Mouse (Mus musculus) heart, postnatal 36 days (tissue): ENCODE data around the gene Pdzd2. TPM values are rescaled to one million over a fixed set of nuclear protein-coding genes. Genes with fewer than 3 reads are reported as not detected.

Source experiments
- DNase-seq, 2 experiments: peaks; one replicate each; pipeline ENCODE4 v3.0.0; 2021 to 2022
- intact Hi-C: fragments of 180-260 bp; cut with DNase I; formaldehyde crosslinking; loops from one replicate; pipeline ENCODE4 v1.15.1; 2025
- total RNA-seq, 2 experiments: library from RNA; stranded (reverse); gene quantifications; 2 replicates each; pipeline ENCODE4 v1.2.3; 2021

Pdzd2 gene
- total RNA-seq, 2 experiments from 2014 or later: 86.3 to 104 TPM

DNA sequence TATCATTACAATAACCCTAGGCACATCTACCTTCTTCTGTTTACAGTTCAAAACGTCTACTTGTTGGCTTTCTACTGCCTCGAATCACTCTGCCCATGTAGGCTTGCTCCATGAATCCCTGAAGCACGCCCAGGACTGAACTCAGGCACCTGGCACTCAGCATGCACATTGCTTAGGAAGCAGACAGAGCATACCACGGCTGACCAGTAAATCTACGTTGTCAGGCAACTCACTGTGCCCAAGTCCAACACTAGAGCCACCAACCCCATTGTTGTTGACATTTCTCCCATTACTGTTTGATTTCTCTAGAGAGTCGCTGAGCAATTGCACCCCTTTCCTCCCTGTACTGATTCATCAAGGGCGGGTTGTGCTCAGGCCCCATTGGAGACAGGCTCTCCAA lies 110.6 kb downstream of the Pdzd2 start:
- DNase-seq: no peak
- intact Hi-C loops: no loop called here

DNA sequence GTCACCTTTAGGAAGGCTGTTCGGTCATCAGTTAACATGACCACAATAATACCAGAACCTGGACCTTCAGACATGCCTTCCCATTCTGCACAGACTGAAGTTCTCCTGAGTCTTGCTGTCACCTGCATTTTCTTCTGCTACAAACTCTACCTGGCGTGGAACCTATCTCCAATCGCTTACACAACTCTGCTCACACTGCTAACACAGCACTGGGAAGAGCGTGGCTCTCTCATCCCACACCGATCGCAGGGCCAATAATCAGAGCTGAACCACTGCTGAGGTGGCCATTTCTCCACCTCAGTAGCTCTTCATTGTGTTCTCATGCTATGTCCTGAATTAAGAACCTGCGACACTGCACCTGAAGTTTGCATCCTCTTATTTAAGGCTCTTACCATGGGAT lies 111.3 kb downstream of the Pdzd2 start:
- intact Hi-C loops: no loop called here
- no peak for DNase-seq

DNA sequence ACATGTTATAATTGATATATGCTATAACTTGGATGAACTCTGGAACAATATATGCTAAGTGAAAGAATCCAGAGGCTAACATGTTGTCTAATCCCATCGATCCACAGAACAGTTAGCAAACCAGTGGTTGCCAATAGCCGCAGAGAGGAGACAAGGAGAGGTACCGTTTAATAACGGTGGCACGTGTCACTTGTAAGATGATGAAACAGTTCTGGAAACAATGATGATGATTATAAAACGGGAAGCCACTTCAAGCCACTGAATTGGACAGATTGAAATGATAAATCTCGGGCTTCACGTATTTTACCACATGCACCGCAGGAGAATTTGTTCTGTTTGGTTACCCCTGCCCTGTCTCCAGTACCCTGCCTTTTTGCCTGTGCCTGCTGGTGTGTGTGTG lies 112.8 kb downstream of the Pdzd2 start:
- intact Hi-C loops: no loop called here
- DNase-seq: no peak

DNA sequence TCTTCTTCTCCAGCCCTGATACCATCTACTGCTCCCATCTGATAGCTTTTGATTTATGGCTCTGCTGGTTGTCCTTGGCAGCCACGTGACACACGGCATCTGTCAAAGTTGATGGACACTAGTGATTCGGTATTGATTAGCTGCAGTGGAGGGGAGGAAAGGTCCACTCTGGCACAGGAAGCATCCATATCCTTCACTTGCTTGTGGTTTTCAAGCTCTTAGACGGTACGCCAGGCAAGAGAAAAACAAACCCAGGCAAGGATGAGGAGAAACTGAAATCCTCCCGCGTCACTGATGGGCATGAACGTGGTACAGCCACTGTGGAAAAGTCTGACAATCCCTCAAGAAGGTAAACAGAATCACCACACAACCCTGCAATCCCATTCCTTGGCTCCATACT lies 113.6 kb downstream of the Pdzd2 start:
- no peak for DNase-seq
- intact Hi-C loops: no loop called here

DNA sequence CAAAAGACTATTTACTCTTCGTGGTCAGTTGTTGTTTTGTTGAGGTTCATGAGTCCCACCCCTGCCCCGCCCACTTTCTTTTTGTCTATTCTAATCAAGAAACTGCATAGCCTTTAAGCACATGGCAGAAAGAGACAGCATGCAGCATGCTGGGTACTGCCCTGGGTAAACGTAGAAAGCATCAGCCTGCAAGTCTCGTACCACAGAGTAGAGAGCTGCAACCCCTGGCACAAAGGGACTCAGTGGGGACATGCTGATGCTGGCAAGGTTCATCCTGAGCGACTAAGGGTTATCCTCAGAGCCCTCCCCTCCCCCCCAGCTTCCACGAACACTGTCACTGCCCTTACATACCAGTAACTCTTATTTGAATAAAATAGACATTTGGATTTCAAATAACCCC lies 114.2 kb downstream of the Pdzd2 start:
- no peak for DNase-seq
- intact Hi-C loops: no loop called here

DNA sequence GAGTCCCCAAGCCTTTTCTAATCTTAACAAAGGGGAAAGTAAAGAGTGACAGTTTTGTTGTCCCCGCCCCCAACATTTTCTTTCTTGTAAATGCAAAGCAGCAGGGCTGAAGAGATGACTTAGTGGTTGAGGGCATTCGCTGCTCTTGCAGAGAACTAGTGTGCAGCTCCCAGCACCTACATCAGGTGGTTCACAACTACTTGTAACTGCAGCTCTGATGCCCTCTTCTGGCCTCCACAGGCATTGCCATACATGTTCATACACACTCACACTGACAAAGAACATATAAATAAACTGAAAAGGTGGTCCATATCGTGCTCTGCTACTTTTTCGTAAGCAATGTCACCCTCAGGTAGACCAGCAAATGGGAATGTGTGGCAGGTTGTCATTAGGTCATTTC lies 116.2 kb downstream of the Pdzd2 start:
- intact Hi-C loops: no loop called here
- DNase-seq: no peak

DNA sequence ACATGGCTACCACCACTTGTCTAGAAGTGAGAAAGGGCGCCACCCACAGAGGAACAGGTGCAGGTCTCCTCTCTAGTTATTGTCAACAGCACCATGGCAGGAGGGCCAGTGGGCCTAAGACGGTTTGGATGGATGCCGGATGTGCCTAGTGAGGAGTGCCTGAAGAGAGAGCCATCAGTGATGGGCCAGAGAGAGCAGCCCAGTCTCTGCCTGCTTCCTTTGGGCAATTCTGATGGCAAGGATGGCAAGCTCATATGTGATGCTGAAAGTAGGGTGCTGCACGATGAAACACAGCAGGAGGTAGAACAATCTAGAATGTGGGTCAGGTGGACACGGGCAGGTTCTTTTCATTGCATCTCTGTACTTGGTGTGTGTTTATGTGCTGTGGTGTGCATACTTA lies 117.0 kb downstream of the Pdzd2 start:
- no peak for DNase-seq
- intact Hi-C loops: no loop called here

DNA sequence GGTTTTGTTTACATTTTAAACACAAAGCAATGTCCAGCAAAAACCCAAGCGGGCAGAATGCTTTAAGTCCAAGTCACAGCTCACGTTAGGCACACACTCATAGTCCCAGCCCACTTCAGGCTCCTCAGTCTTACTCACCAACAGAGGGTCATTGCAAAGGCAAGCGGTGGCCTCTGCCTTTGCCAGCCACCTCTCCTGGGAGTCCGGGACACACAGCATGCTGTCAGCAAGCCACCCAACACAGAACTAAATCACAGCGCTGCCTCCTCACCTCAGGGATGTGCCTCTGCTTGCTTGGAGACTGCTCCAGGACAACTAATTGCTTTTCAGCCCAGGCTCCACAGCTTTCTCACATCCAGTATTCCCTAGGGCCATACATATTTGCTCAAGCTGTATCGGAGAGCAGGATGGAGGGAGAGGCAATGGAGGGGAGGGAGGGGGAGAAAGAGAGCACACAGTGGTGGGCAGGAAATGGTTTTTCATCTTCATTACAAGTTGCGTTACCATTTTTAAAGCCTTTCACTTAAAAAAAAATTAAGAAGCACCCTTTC lies 117.6 kb downstream of the Pdzd2 start:
- DNase-seq: no peak
- intact Hi-C loops: no loop called here

DNA sequence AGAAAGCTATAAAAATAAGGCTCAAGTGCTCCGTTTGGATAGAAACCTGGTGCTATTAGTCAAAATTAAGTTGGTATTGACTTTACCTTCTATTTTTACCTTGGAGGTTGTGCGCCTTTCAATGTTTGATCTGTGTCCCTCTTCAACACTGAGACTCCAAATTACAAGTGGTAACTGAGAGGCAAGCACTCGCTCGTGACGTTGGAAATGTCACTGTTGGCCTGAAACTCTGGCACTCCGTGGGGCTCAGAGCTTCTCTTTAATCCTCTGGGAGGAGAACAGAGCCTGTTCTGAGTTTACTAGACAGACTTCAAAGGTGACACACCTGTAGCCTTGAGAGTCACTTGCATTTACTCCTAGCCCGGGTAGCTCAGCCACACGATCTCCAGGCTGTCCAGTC lies 120.5 kb downstream of the Pdzd2 start:
- DNase-seq: no peak
- intact Hi-C loops: no loop called here

DNA sequence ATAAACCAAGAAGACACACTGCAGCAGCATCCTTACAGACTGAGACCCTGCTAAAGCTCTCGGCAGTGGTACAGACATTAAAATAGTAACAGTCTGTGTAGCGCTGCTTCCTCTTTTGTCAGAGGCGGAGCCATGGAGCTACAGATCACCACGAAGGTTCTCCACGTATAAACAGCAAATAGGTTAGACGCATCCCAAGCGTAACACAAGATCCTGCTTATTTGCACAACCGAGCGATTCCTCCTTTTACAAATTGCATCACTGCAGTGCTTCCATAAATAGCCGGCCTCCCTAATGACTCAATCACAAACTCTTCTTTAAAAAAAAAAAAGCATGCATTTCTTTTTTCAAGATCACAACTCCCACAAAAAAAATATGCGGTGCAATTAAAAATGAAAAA lies 122.1 kb downstream of the Pdzd2 start:
- DNase-seq: no peak
- intact Hi-C loops: no loop called here

DNA sequence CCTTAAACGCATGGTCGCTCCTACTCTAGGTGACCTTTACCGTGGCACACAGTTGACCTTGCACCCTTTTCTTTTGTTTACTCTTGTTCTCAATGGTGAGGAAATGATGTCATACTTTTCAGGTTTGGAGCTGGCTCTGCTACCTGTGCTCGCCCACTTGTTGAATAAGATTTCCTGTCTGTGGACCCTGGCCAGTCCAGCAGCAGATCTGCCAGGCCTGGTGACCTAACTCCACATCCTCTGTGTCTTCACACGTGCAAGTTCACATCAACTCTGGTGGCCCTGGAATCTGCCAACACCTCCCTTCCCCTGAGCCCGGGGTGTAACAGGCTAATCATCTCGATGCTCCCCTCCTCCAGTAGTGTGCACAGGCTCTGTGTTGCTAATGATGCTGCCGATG lies 122.5 kb downstream of the Pdzd2 start:
- DNase-seq: no peak
- intact Hi-C loops: no loop called here

DNA sequence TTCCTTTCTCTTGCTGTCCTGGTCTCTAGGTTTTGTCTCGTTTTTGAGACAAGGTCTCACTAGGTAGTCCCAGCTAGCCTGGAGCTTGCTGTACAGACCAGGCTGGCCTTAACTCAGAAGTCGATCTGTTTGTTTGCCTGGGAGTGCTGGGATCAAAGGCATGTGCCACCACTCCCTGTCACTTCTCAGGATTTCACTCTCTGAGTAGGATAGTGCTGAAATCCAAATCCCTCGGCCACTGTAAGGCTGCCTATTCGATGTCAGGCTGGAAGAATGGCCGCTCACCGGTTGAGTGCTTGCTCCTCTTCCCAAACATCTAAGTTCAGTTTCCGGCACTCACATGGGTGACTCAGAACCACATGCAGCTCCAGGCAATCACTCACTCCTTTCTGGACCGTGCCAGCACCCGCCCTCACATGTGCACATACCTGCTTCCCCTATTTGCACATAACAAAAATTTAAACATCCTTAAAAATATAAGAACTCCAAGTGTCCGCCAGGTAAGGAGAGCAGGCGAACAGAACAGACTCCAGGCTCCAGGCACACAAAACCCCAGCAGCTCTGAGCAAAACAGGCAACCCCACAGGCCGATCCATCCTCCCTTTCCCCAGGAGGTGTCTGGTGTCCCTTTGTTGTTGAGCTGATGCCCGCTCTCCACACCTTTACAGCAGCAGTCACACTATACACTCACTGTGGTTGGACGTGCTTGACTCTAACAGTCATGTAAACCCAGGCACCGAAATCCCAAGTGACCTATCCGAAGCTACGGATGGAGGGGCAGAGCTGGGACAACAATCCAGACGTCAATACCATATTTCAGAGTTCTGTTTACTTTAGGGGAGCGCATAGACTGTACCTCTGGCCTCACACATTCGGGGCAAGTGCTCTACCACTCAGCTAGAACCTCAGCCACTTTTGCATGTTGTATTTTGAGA lies 124.5 kb downstream of the Pdzd2 start:
- intact Hi-C loops: no loop called here
- DNase-seq: no peak

DNA sequence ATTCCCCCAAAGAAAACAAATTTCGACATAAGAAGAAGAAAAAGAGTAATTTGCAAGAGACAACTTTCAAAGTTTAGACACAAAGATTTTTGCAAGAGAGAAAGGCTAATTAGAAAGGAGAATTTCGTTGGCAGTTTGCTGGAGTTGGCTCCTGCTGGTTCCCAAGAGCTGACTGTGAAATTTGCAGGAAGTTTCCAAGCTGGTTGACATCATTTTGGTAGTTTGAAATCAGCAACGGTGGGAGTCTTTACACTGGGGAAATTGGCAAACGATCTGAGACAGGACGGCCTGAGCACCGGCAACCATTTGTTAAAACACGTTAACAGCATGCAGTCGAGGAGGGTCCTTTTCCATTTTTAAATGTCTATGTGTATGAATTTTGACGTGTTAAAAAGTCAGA lies 125.7 kb downstream of the Pdzd2 start:
- intact Hi-C loops: no loop called here
- DNase-seq: peak in 1 of 2 experiments; percentile 15

DNA sequence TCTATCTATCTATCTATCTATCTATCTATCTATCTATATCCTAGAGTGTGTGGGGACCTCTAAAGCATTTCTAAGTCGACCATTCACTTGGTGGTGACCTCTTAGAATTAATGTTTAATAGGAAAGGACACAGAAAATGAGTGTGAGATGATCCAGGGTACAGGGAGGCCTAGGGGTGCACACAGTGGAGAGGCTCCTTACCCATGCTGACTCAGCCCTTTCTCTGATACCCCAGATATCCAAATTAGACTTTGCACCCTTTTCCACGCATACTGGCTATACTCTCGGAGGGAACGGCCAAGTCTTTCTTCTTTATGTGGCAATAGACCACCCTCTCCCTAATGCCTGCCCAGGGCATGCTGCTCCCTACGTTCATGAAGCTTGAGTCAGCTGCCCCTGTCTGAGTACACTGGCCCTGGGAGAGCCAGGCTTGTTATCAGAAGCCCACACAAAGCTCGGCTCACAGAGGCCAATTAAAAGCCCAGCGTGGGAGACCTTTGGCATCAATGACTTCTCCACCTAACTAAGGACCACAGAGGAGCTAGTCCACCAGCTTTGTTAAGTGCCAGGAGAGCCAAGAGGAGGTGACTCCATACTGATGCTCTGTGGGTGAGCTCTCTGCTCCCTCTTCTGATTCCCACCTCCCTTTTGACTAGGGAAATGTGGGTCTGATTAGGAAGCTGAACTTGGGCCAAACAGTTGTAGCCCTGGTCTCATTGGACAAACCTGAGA lies 126.6 kb downstream of the Pdzd2 start:
- intact Hi-C loops: no loop called here
- DNase-seq: no peak

DNA sequence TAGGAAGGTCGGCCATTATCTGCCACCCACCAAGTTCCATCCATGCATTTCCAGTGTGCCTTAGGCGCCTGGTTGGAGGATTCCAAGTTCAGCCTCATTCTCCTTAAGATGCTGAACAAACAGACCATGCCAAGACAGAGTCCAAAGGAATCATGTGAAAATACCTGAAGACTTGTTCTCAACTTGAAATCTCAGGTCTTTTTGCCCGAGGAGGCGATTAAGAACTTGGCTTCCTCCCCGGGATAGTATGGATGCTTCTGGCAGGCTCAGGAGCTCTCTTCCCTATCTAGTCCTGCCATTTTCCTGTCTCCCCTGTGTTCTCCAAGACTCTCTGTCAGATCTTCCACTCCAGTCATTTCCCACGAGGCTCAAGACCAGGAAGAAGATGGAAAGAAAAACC lies 131.6 kb downstream of the Pdzd2 start:
- no peak for DNase-seq
- intact Hi-C loops: no loop called here

DNA sequence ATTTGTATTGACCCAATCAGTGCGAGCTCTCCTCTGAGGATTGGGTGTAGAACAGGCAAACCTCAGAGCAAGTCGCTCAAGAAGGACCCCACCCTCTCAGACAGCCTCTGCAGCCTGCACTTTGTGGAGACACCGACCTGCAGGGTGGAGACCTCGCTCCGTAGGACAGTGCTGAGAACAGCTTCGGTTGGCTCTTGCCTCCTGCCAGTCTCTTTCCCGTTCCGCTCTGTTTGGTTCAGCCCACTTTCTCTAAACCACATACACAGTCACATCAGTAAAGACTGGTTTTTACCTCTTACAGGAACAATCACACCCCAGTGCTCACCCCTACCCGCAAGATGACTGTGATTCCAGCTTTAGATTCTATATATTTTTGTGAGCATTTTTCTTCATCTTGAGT lies 133.4 kb downstream of the Pdzd2 start:
- intact Hi-C loops: no loop called here

DNA sequence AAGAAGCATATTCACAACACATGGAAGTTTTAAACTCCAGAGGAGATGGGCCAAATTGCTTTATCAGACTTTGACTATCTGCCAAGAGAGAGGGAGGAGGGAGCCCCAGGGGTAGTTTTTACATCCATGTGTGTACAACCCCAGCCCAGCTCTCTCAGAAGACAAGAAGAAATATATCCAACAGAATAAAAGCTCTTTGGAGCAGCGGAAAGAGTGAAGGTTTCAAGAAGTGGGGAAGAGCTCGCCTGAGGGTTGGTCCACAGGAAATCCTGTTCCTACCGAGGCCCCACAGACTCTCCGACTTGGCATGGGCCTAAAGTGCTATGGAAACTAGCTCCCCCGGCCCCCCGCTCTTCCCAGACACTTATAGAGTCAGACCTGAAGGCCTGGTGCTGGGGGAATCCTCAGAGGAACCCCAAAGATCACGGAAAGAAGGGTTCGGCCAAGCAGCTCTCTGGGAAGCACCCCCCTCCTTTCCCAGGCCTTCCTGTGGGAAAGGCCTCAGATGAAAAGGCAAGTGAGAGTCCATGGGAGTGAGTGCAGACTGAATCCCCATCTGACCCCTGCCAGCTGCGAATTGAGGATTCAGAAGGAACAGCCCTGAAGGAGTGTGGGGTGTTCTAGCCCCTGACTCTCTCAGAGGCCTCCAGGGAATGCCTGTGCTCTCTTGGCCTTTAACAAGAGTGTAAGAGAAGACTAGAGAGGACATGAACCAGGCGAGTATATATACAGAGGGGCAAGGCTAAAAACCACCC lies 134.3 kb downstream of the Pdzd2 start:
- intact Hi-C loops: no loop called here
- DNase-seq: no peak

More for the DNA sequence above, 133.4 kb downstream of the Pdzd2 start:
- DNase-seq: no peak

DNA sequence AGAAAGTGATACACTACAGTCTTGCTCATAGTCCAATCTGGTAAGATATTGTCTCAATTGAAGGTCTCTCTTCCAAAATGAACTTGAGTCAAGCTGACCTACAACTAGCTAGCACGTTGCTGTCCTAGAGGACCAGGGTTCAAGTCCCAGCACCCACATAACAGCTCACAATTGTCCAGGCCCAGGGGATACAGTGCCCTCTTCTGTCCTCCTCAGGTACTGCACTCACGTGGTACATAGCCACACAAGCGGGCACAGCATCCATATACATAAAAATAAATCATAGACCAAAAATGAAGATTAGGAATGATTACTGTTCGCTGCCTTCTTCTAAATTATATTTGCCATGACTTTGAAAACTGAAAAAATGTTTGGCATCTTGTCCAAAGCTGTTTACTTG lies 136.1 kb downstream of the Pdzd2 start:
- intact Hi-C loops: no loop called here
- no peak for DNase-seq

DNA sequence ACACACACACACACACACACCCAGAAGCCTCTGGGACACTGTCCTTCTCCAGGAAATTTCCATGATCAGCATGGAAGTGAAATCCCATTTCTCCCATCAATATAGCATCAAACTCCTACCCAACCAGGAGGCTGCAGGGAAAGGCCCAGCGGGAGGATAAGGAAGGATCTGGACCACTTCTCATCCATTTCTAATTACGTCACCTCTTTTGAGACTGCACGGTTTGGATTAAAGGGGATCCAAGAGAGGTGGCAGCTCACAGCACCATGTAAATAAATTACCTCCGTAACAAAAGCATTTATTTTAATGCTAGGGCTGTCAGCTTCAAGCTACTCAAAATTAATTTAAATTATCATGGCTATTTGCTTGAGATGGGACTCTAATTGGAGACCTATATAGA lies 146.6 kb downstream of the Pdzd2 start:
- no peak for DNase-seq
- intact Hi-C loops: no loop called here

DNA sequence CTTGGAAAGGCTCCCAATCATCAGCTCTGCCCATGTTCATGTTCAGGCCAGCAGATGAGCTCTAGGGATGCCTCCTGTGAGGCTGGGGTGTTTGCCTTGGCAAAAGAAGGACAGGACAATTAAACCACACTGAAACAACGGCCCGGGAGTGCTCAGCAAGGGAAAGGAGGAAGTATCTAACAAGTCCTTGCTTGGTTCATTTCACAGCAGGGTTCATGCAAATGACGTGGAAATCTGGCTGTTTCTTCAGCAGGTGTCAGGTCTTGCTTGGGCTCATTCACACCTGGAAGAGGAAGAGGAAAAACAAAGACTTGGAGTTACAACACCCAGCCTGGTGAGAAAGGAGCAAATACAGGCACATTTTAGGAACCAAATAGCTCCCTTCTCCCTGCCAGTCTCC lies 147.1 kb downstream of the Pdzd2 start:
- intact Hi-C loops: no loop called here
- no peak for DNase-seq

DNA sequence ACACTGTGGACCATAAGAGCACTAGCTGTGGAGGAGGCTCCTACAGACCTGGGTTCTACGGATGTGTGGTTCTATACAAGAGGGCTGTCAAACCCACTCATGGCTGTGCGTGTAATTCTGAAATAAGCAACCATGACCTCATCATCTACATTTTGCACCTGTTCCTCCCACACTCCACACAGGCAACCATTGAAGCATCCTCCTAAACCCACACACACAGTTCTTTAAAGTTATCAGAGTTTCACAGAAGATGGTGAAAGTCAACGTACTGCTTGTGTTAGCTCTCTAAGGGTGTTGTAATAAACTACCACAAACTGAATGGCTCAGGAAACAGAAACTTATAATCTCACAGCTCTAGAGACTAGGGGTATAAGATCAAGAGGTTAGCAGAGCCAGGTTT lies 151.1 kb downstream of the Pdzd2 start:
- DNase-seq: no peak
- intact Hi-C loops: no loop called here
